Comparison of ENCODE assay signal across 11 mouse cellular contexts in genomic region chr3:131270381-131270780, GRCm38 (mm10). TPM values are rescaled to one million over a fixed set of nuclear protein-coding genes. Genes with fewer than 3 reads are reported as not detected.
DNase-seq lines count a peak whose midpoint lies in the region; ATAC-seq and TF ChIP-seq lines count a peak whose summit lies in the region.
"Had no signal": no experiment of that assay in that cellular context is flagged by ENCODE, and none has a peak within 500 bp of the region (broad histone marks: within the 10 kb centered on the region; RNA-seq: fewer than 3 reads in every experiment).

No protein-coding gene starts in this region.

- H3K4me1 ChIP-seq in heart, adult 2 months (ENCODE audit: control insufficient read depth, insufficient read depth, low read length), result peaks cover 6% of the 10 kb centered on the region
- peaks cover 32% of the 10 kb centered on the region for H3K4me1 ChIP-seq in lung, embryonic 16.5 days (replicated peaks; ENCODE audit: control insufficient read depth, insufficient read depth, low read length)
- peaks cover 38% of the 10 kb centered on the region for H3K4me1 ChIP-seq in limb, embryonic 14.5 days (ENCODE audit: control insufficient read depth, insufficient read depth, low read length)
- H3K4me1 ChIP-seq in small intestine, adult 2 months (ENCODE audit: control insufficient read depth, insufficient read depth, insufficient read length, low read length), result peaks cover 13% of the 10 kb centered on the region; the same call in 1 of the 2 replicates

- intact Hi-C loops in heart, adult 2 months (cut with DNase I), result loop anchor here (10.0 kb wide), 1 partner anchor 1546 kb away; no protein-coding TSS in a partner anchor
- intact Hi-C loops in heart, postnatal 14 days (cut with DNase I), result no loop called here

- DNase-seq in heart, adult 2 months, result no peak
- no peak for DNase-seq in heart, postnatal 14 days
- DNase-seq in lung, postnatal 4 days, result no peak
- no peak for DNase-seq in limb, embryonic 14.5 days (ENCODE audit: low spot score)
- no peak for DNase-seq in layer of hippocampus, postnatal 36 days
- no peak for DNase-seq in adrenal gland, adult (ENCODE audit: inconsistent age in 2 of 2, low spot score in 1 of 2)
- DNase-seq: kidney, adult 11 months; lung, postnatal 36 days; right cerebral cortex, postnatal 14 days had no signal

- H3K4me2 ChIP-seq in lung, embryonic 16.5 days (ENCODE audit: low read depth, low read length), result peak overlapping the region; percentile 83
- peak overlapping the region; percentile 59 for H3K4me2 ChIP-seq in limb, embryonic 14.5 days (replicated peaks; ENCODE audit: low read depth, low read length, severe bottlenecking)

- ATAC-seq in lung, embryonic 16.5 days (ENCODE audit: low read depth), result no peak
- ATAC-seq in limb, embryonic 14.5 days (ENCODE audit: low FRiP score, low read depth), result no peak

- H3K4me3 ChIP-seq in heart, adult 2 months, result peak overlapping the region; percentile 98
- H3K4me3 ChIP-seq in lung, embryonic 16.5 days (ENCODE audit: low read length), result peak overlapping the region; percentile 87
- H3K4me3 ChIP-seq in limb, embryonic 14.5 days (replicated peaks; ENCODE audit: low read length), result 0 out of 2 replicates have a peak overlapping the region, but pooled peaks have one; percentile 87
- H3K4me3 ChIP-seq in small intestine, adult 2 months (ENCODE audit: low read depth, low read length), result no peak overlapping the region

- WGBS in heart, adult 2 months, result 66% methylated on average over 6 of the region's 6 CpGs
- WGBS in lung, embryonic 16.5 days, result 54% methylated on average over 6 of the region's 6 CpGs
- WGBS in limb, embryonic 14.5 days, result 58% methylated on average over 6 of the region's 6 CpGs
- 36% methylated on average over 6 of the region's 6 CpGs for WGBS in small intestine, adult 2 months

- peaks cover 2% of the 10 kb centered on the region; the same call in 1 of the 2 replicates for H3K79me2 ChIP-seq in heart, adult 2 months (replicated peaks; ENCODE audit: control insufficient read depth, insufficient read depth, low read length)

- no peaks in the 10 kb centered on the region for H3K9me3 ChIP-seq in lung, embryonic 16.5 days (ENCODE audit: control insufficient read depth, low read length)
- no peaks in the 10 kb centered on the region for H3K9me3 ChIP-seq in limb, embryonic 14.5 days (ENCODE audit: control insufficient read depth, low read length)

- H3K27me3 ChIP-seq in heart, adult 2 months (ENCODE audit: control insufficient read depth, insufficient read depth, low read length), result no peaks in the 10 kb centered on the region
- no peaks in the 10 kb centered on the region for H3K27me3 ChIP-seq in lung, embryonic 16.5 days (ENCODE audit: control insufficient read depth, insufficient read depth, low read depth, low read length)
- no peaks in the 10 kb centered on the region for H3K27me3 ChIP-seq in limb, embryonic 14.5 days (ENCODE audit: control insufficient read depth, insufficient read depth, low read length)
- no peaks in the 10 kb centered on the region for H3K27me3 ChIP-seq in small intestine, adult 2 months (ENCODE audit: control insufficient read depth, insufficient read depth, low read length)

- peak overlapping the region; percentile 90; the same call in 1 of the 2 replicates for H3K27ac ChIP-seq in heart, adult 2 months
- no peak overlapping the region for H3K27ac ChIP-seq in lung, embryonic 16.5 days (ENCODE audit: low read length)
- no peak overlapping the region for H3K27ac ChIP-seq in limb, embryonic 14.5 days (replicated peaks; ENCODE audit: low read depth, low read length)
- H3K27ac ChIP-seq in small intestine, adult 2 months (ENCODE audit: insufficient read depth, low read depth, low read length), result peak overlapping the region; percentile 87; the same call in 1 of the 2 replicates

- H3K9ac ChIP-seq in heart, adult 2 months (ENCODE audit: low read depth, low read length), result peak overlapping the region; percentile 36; the same call in 1 of the 2 replicates
- no peak overlapping the region; the same call in 1 of the 2 replicates for H3K9ac ChIP-seq in lung, embryonic 16.5 days (ENCODE audit: low read length)
- H3K9ac ChIP-seq in limb, embryonic 14.5 days (ENCODE audit: low read depth, low read length, severe bottlenecking), result no peak overlapping the region

- TF ChIP-seq POLR2A in heart, adult 2 months (IDR thresholded peaks at IDR 0.05; ENCODE audit: insufficient read depth, low read depth, low read length), result no peak
- no peak for TF ChIP-seq POLR2A in limb, embryonic 14.5 days (IDR thresholded peaks at IDR 0.05; ENCODE audit: borderline replicate concordance, extremely low read depth, insufficient read depth, insufficient read length)
- TF ChIP-seq POLR2A in small intestine, adult 2 months (IDR thresholded peaks at IDR 0.05; ENCODE audit: low read depth, low read length), result no peak

- H3K36me3 ChIP-seq in heart, adult 2 months (ENCODE audit: control insufficient read depth, insufficient read depth, low read length), result peaks cover 25% of the 10 kb centered on the region
- H3K36me3 ChIP-seq in lung, embryonic 16.5 days (ENCODE audit: control insufficient read depth, insufficient read depth, low read length), result peaks cover 2% of the 10 kb centered on the region
- peaks cover 6% of the 10 kb centered on the region; the same call in 1 of the 2 replicates for H3K36me3 ChIP-seq in limb, embryonic 14.5 days (ENCODE audit: control insufficient read depth, insufficient read depth, low read length)
- peaks cover 13% of the 10 kb centered on the region for H3K36me3 ChIP-seq in small intestine, adult 2 months (ENCODE audit: control insufficient read depth, insufficient read depth, low read length)

- no peak for TF ChIP-seq CTCF in heart, adult 2 months (IDR thresholded peaks at IDR 0.05)
- TF ChIP-seq CTCF in small intestine, adult 2 months (IDR thresholded peaks at IDR 0.05; ENCODE audit: extremely low read depth, insufficient read length, insufficient replicate concordance, low read depth, low read length), result no peak

- no peak for TF ChIP-seq EP300 in heart, adult 2 months (IDR thresholded peaks at IDR 0.05; ENCODE audit: insufficient read depth, low read depth, low read length)

RNA-seq across cellular contexts. Expression of gene Hadh, which starts 1.5 kb away (rescaled TPM):
- total RNA-seq in heart, adult 2 months (2021), result 100 to 1,000 TPM; 648 to 774 TPM
- polyA plus RNA-seq in heart, adult 2 months (2012; rRNA removed), result 619 and 842 TPM in 2 replicates
- total RNA-seq in heart, postnatal 14 days (2021), result 100 to 1,000 TPM; 631 to 633 TPM
- polyA plus RNA-seq in lung, embryonic 16.5 days (2015; fragmentation: Nextera tagmentation; extraction: Ambion mirVana), result 121 and 123 TPM in 2 replicates
- polyA plus RNA-seq in limb, embryonic 14.5 days (2012; rRNA removed), result 106 TPM in 2 replicates
- polyA plus RNA-seq in limb, embryonic 14.5 days (2014; fragmentation: Nextera tagmentation; extraction: Ambion mirVana), result 116 and 123 TPM in 2 replicates
- 118 and 314 TPM in 2 replicates for polyA plus RNA-seq in small intestine, adult 2 months (2012; rRNA removed)
- 10 to 100 TPM; 21.0 to 21.5 TPM for total RNA-seq in layer of hippocampus, postnatal 36 days (2021)

RNA-seq across cellular contexts. Expression of gene Cyp2u1, which starts 32.6 kb away (rescaled TPM):
- total RNA-seq in heart, adult 2 months (2021), result 10 to 100 TPM; 32.8 to 40.9 TPM
- 13.0 and 15.0 TPM in 2 replicates for polyA plus RNA-seq in heart, adult 2 months (2012; rRNA removed)
- total RNA-seq in heart, postnatal 14 days (2021), result 10 to 100 TPM; 27.8 to 30.0 TPM
- 1.6 and 2.7 TPM in 2 replicates for polyA plus RNA-seq in lung, embryonic 16.5 days (2015; fragmentation: Nextera tagmentation; extraction: Ambion mirVana)
- 1.2 and 1.4 TPM in 2 replicates for polyA plus RNA-seq in limb, embryonic 14.5 days (2012; rRNA removed)
- 1.7 and 1.8 TPM in 2 replicates for polyA plus RNA-seq in limb, embryonic 14.5 days (2014; fragmentation: Nextera tagmentation; extraction: Ambion mirVana)
- polyA plus RNA-seq in small intestine, adult 2 months (2012; rRNA removed), result 1.3 and 21.0 TPM in 2 replicates
- total RNA-seq in layer of hippocampus, postnatal 36 days (2021), result 10 to 100 TPM; 15.6 to 15.7 TPM

Comparison
In these comparisons a context has a peak if more than half of its experiments do, and no peak if none do; other contexts are left out.
1. H3K27ac ChIP-seq: peak in heart, adult 2 months (single experiment) and small intestine, adult 2 months (single experiment); none in lung, embryonic 16.5 days (single experiment) and limb, embryonic 14.5 days (single experiment).